Mouse (Mus musculus) midbrain, embryonic 11.5 days (tissue): Measurements from ENCODE around the gene Gm10340. TPM values are rescaled to one million over a fixed set of nuclear protein-coding genes. Genes with fewer than 3 reads are reported as not detected.
"Not testable (repeated sequence)": the region's sequence is repeated elsewhere in the genome, so short reads cannot be mapped to it uniquely, and the experiment has no call there.

ENCODE experiments used
- ATAC-seq: fragments of 200-750 bp; cut with Nextera tagmentation; 2 replicates; pipeline ENCODE4 v1.8.0; 2017; ENCODE audit warnings: moderate TSS enrichment, moderate library complexity; ENCODE audit not compliant: low FRiP score
- DNase-seq: peaks from one replicate; pipeline ENCODE4 v3.0.0; 2015; ENCODE audit warnings: low spot score; ENCODE audit errors: missing footprints
- H3K27ac ChIP-seq: fragments of 300-500 bp; sonication (generic); 2 replicates; pipeline ENCODE4 v1.5.1; 2014; ENCODE audit warnings: low read depth, low read length
- H3K27me3 ChIP-seq: fragments of 300-500 bp; sonication (generic); 2 replicates; pipeline ENCODE4 v1.6.1; 2014; ENCODE audit warnings: mild to moderate bottlenecking, low read length, moderate library complexity, mixed read lengths; ENCODE audit not compliant: control insufficient read depth, insufficient read depth
- H3K36me3 ChIP-seq: fragments of 300-500 bp; sonication (generic); 2 replicates; pipeline ENCODE4 v1.6.1; 2014; ENCODE audit warnings: mild to moderate bottlenecking, low read length, moderate library complexity, mixed read lengths; ENCODE audit not compliant: control insufficient read depth, insufficient read depth
- H3K4me1 ChIP-seq: fragments of 300-500 bp; sonication (generic); 2 replicates; pipeline ENCODE4 v1.6.1; 2014; ENCODE audit warnings: low read length; ENCODE audit not compliant: control insufficient read depth, insufficient read depth
- H3K4me2 ChIP-seq: fragments of 300-500 bp; sonication (generic); 2 replicates; pipeline ENCODE4 v1.6.1; 2014; ENCODE audit warnings: mild to moderate bottlenecking, moderate library complexity
- H3K4me3 ChIP-seq: fragments of 300-500 bp; sonication (generic); 2 replicates; pipeline ENCODE4 v1.5.1; 2014; ENCODE audit warnings: low read depth, low read length
- H3K9ac ChIP-seq: fragments of 300-500 bp; sonication (generic); 2 replicates; pipeline ENCODE4 v1.6.1; 2014; ENCODE audit warnings: low read length
- H3K9me3 ChIP-seq: fragments of 300-500 bp; sonication (generic); 2 replicates; pipeline ENCODE4 v1.6.1; 2016; ENCODE audit warnings: low read length; ENCODE audit not compliant: control insufficient read depth
- WGBS: fragments of 180-500 bp; shearing (Covaris S2); extraction: QIAGEN DNeasy Blood & Tissue Kit; methylation state at CpG from one replicate; pipeline ENCODE4 v1.1.7; 2014; 5-methylcytosine and 5-hydroxymethylcytosine counted together
- polyA plus RNA-seq: library from polyadenylated mRNA; unstranded; fragments of >200 nt; fragmentation: Nextera tagmentation; extraction: Ambion mirVana; gene quantifications from 2 replicates; pipeline ENCODE4 v1.2.1, GENCODE M21; 2014

The Gm10340 gene
- polyA plus RNA-seq, result not detected in 2 replicates

GRCm38 (mm10) chr14:3133697-3134096, at the start of gene Gm10340:
Gene Gm10340, plus strand, starts transcription at chr14:3133997.
- not testable (repeated sequence) for H3K9me3 ChIP-seq, H3K27me3 ChIP-seq, H3K36me3 ChIP-seq, H3K4me2 ChIP-seq, H3K27ac ChIP-seq, DNase-seq, ATAC-seq, H3K4me1 ChIP-seq, H3K9ac ChIP-seq, H3K4me3 ChIP-seq
- 80% methylated on average over 2 of the region's 3 CpGs for WGBS

GRCm38 (mm10) chr14:3116051-3116450, 17.7 kb upstream of the Gm10340 start:
- H3K9me3 ChIP-seq, H3K36me3 ChIP-seq, DNase-seq, ATAC-seq, H3K27me3 ChIP-seq, H3K4me3 ChIP-seq, H3K27ac ChIP-seq, H3K9ac ChIP-seq, H3K4me2 ChIP-seq, H3K4me1 ChIP-seq: not testable (repeated sequence)
- 96% methylated on average over 7 of the region's 25 CpGs for WGBS

DNA sequence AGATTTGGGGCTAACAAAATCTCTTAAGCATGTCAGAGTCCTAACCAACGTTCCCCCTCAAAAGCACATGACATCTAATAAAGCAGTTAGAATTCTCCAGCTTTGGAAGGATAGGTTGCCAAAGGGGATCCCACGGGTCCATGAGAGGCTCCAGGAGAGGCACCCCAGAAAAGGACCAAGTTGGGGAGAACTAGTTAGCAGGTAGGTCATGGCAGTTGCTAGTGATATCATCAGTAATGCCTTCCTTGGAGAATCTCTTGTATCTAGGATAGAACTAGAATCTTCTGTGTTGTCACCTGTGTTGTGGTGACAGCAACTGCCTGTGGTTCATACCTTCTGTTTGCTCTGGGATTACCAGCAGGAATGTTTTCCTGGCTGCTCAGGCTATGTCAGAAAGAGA, 54.2 kb downstream of the Gm10340 start, which contains the start of gene Gm5795:
Gene Gm5795, plus strand, starts transcription at position 301 of the 400 bp plus-strand sequence.
- not testable (repeated sequence) for H3K4me1 ChIP-seq, H3K27ac ChIP-seq, H3K36me3 ChIP-seq, ATAC-seq, H3K4me3 ChIP-seq, H3K9me3 ChIP-seq, DNase-seq, H3K27me3 ChIP-seq, H3K4me2 ChIP-seq, H3K9ac ChIP-seq
- no CpG with 5 or more reads among the region's 2 CpGs for WGBS

Other genes starting within 250 kb of the Gm10340 start
- gene Gm2888, start 104.0 kb upstream of the Gm10340 start, polyA plus RNA-seq, result not detected in 2 replicates
- 5.0 and 6.2 TPM in 2 replicates for gene Gm2897, start 84.7 kb upstream of the Gm10340 start, polyA plus RNA-seq
- not detected in 2 replicates for gene Gm5795, start 54.3 kb downstream of the Gm10340 start, polyA plus RNA-seq
- gene D830030K20Rik, start 74.5 kb downstream of the Gm10340 start, polyA plus RNA-seq, result 8.3 and 10.5 TPM in 2 replicates
- not detected in 2 replicates for gene Gm2956, start 198.6 kb downstream of the Gm10340 start, polyA plus RNA-seq